Mouse (Mus musculus) adrenal gland, postnatal 25 days (tissue): ENCODE data around the gene Ppp2r2d. TPM values are rescaled to one million over a fixed set of nuclear protein-coding genes. Genes with fewer than 3 reads are reported as not detected.
A peak's percentile ranks its signal among the peaks of the same experiment; 100 is the strongest.

ENCODE experiments used
- DNase-seq: peaks from one replicate; pipeline ENCODE4 v3.0.0; 2021; ENCODE audit warnings: mixed read lengths
- total RNA-seq: library from RNA; stranded (reverse); gene quantifications from 2 replicates; pipeline ENCODE4 v1.2.3, GENCODE M21; 2021

Gene Ppp2r2d
- total RNA-seq, 1 experiment from 2014 or later: 74.6 TPM

DNA sequence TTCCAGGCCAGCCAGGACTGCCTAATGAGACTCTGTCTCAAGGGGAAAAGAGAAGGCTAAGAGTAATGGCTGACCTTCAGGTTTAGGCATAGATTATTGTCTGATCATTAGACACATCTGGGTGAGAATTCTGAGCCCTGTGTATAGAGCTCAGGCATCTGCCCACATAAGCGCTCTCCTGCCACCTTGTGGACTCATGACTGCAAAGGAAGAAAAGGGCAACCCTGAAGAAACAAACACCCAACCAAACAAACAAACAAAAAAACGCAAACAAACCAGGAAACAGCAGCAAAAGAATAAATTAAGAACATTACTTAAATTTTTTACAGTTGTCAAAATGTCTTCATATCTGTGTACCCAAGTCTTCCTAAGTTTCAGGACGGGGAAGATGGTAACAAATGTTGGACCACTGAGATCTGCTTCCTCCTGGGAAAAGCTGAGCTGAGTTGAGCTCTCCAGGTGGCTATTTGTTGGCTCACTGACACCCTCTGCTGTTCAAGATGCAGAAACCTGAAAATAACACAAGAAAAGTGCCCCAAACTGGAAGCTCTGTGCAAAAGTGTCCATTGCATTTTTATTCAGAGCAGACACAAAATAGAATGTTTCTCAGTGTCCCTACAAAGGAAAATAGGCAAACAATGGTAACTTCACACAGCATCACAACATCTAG lies 78.0 kb downstream of the Ppp2r2d start:
- DNase-seq: peak; percentile 33

DNA sequence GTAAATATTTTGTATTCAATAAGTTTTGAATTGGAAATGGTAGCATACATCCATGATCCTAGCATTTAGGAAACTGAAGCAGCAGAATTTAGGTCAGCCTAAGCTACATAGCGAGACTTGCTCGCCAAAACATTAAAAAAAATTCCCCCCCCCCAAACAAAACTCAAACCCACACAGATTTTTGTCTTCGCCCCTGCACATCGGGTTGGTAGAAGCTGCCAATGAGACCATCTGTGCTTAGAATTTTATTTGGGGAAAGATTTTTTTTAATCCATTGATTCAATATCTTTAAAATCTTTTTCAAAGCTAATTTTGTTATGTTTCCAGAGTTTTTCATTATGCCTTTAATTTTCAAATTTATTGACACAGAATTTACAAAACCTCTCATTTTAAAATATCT lies 82.6 kb downstream of the Ppp2r2d start:
- DNase-seq: no peak

Other genes starting within 250 kb of the Ppp2r2d start
- gene Mapk1ip1, start 194 bp downstream of the Ppp2r2d start, total RNA-seq: 29.6 and 32.1 TPM in 2 replicates
- 183 and 265 TPM in 2 replicates for gene Bnip3, start 63.4 kb downstream of the Ppp2r2d start, total RNA-seq
- 9.2 and 14.1 TPM in 2 replicates for gene Jakmip3, start 94.7 kb downstream of the Ppp2r2d start, total RNA-seq
- 2.0 and 4.3 TPM in 2 replicates for gene Dpysl4, start 239.9 kb downstream of the Ppp2r2d start, total RNA-seq